Mouse (Mus musculus) CH12.LX (cell line): ENCODE measurements around the gene Clk3.

Experiments used
- BHLHE40 ChIP-seq: IDR thresholded peaks from 2 replicates; pipeline ENCODE4 v1.6.1; 2011; ENCODE audit warnings: mild to moderate bottlenecking, low read depth, low read length, improper control_type of control experiment
- CHD1 ChIP-seq: IDR thresholded peaks from 2 replicates; pipeline ENCODE4 v1.6.1; 2012; ENCODE audit warnings: low read depth, low read length, improper control_type of control experiment, inconsistent platforms
- CTCF ChIP-seq, 2 experiments: IDR thresholded peaks in 1 of 2; conservative IDR thresholded peaks in 1 of 2; 2 replicates each; pipeline ENCODE4 v1.5.1; 2011 to 2012; ENCODE audit warnings: low read depth in 2 of 2, low read length in 2 of 2, improper control_type of control experiment in 1 of 2, inconsistent platforms in 1 of 2, mild to moderate bottlenecking in 1 of 2, moderate library complexity in 1 of 2
- IRF4 ChIP-seq: IDR thresholded peaks from 2 replicates; pipeline ENCODE4 v1.6.1; 2014; ENCODE audit warnings: low read depth, mild to moderate bottlenecking, inconsistent platforms, low read length, improper control_type of control experiment
- JUN ChIP-seq: IDR thresholded peaks from 2 replicates; pipeline ENCODE4 v1.6.1; 2011; ENCODE audit warnings: low read depth, mild to moderate bottlenecking, low read length, improper control_type of control experiment, moderate library complexity; ENCODE audit not compliant: insufficient read depth
- MAX ChIP-seq: IDR thresholded peaks from 2 replicates; pipeline ENCODE4 v1.6.1; 2011; ENCODE audit warnings: low read length, improper control_type of control experiment
- NELFE ChIP-seq: IDR thresholded peaks from 2 replicates; pipeline ENCODE4 v1.6.1; 2011; ENCODE audit warnings: low read depth, low read length, improper control_type of control experiment
- POLR2A ChIP-seq: IDR thresholded peaks from 2 replicates; pipeline ENCODE4 v1.6.1; 2011; ENCODE audit warnings: low read depth, mild to moderate bottlenecking, improper control_type of control experiment, low read length
- SMC3 ChIP-seq: IDR thresholded peaks from 2 replicates; pipeline ENCODE4 v1.6.1; 2011; ENCODE audit warnings: low read depth, low read length, improper control_type of control experiment
- TBP ChIP-seq: conservative IDR thresholded peaks from 2 replicates; pipeline ENCODE4 v1.6.1; 2011; ENCODE audit warnings: low read depth, low read length, improper control_type of control experiment
- USF1 ChIP-seq: IDR thresholded peaks from 2 replicates; pipeline ENCODE4 v1.6.1; 2014; ENCODE audit warnings: low read depth, mild to moderate bottlenecking, inconsistent platforms, low read length, improper control_type of control experiment
- ZKSCAN1 ChIP-seq: IDR thresholded peaks from 2 replicates; pipeline ENCODE4 v1.6.1; 2012; ENCODE audit warnings: low read depth, inconsistent platforms, low read length, improper control_type of control experiment, borderline replicate concordance
- ZMIZ1 ChIP-seq: IDR thresholded peaks from 2 replicates; pipeline ENCODE4 v1.6.1; 2012; ENCODE audit warnings: low read depth, mild to moderate bottlenecking, inconsistent platforms, low read length, improper control_type of control experiment
- ZNF384 ChIP-seq: IDR thresholded peaks from 2 replicates; pipeline ENCODE4 v1.6.1; 2012; ENCODE audit warnings: low read depth, low read length, improper control_type of control experiment, inconsistent platforms

DNA sequence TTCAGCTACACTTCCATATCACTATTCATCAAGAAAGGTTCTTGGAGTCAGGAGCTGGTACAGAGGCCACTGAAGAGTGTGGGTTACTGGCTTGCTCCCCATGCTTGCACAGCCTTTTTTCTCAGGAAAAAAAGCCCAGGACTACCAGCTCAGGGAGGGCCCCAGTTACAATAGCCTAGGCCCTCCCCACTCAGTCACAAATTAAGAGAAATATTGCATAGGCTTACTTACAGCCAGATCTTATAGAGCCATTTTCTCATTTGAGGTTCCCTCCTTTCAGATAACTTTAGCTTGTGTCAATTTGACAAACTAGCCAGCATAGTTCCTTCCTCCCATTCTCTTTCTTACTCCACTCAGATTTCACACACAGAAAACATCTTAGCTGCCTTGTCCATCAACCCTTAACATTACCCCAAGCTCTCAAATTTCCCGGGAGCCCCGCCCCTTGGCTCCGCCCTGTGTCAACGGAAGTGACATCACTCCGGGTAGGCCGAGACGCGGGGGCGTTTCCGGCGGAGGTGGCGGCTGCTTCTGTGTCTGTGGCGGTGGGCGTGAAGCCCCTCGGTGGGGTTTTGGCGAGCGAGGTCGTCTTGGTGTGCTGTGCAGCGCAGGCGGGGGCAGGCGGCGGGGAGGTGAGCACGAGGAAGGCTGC, 57.5 kb downstream of the Clk3 start, which contains the start of gene Edc3:
- TF ChIP-seq CTCF (conservative IDR thresholded peaks at IDR 0.05 in 1 of 2, IDR thresholded peaks at IDR 0.05 in 1 of 2; ENCODE audit: low read depth in 2 of 2, low read length in 2 of 2) (no peak), JUN (peak; percentile 52), ZKSCAN1 (no peak), TBP (no peak; the same call in 1 of the 2 replicates), MAX (no peak; the same call in 1 of the 2 replicates), BHLHE40 (no peak), NELFE (peak; percentile 78), SMC3 (no peak), POLR2A (peak; percentile 78), CHD1 (no peak), ZNF384 (no peak), ZMIZ1 (0 out of 2 replicates have a peak, but pooled peaks have one; percentile 36), IRF4 (0 out of 2 replicates have a peak, but pooled peaks have one; percentile 20), USF1 (no peak)
